Mouse (Mus musculus): Measurements from ENCODE around the gene Ccin. TPM values are rescaled to one million over a fixed set of nuclear protein-coding genes. Genes with fewer than 3 reads are reported as not detected.

Ccin gene
- 0.80 and 1.1 TPM in 2 replicates for total RNA-seq (2012; rRNA removed)

GRCm38 (mm10) chr4:43983181-43983580 lies at the start of gene Ccin:
Ccin (plus strand) TSS chr4:43983483.
- TF ChIP-seq MAFK (IDR thresholded peaks at IDR 0.05; ENCODE audit: insufficient read depth, low read depth, low read length) (no peak), ZC3H11A (IDR thresholded peaks at IDR 0.05; ENCODE audit: borderline replicate concordance, low read depth, low read length) (no peak), HCFC1 (IDR thresholded peaks at IDR 0.05; ENCODE audit: borderline replicate concordance, insufficient read depth, low read length) (no peak), ZNF384 (IDR thresholded peaks at IDR 0.05; ENCODE audit: low read depth, low read length) (no peak), CHD2 (IDR thresholded peaks at IDR 0.05; ENCODE audit: low read depth, low read length) (no peak)
- no peaks in the 10 kb centered on the region for H3K36me3 ChIP-seq (ENCODE audit: control insufficient read depth, insufficient read depth, low read length, poor library complexity, severe bottlenecking)
- peak within 1 kb of the TSS in 1 of 2 experiments; percentile 29; a peak in 1 of 4 replicates for H3K4me3 ChIP-seq (ENCODE audit: insufficient read depth in 1 of 2, low read depth in 1 of 2, low read length in 2 of 2, poor library complexity in 1 of 2, severe bottlenecking in 1 of 2)
- no peak for DNase-seq (ENCODE audit: low read depth, low spot score)
- in situ Hi-C loops (cut with MboI; ENCODE audit: low sequenced_read_pairs in 2 of 2, unreplicated experiment in 2 of 2), result loop anchor here in 1 of 2 experiments (5.0 kb wide), 1 partner anchor 56 kb away; no protein-coding TSS in a partner anchor
- no peak within 1 kb of the TSS for H3K27ac ChIP-seq (ENCODE audit: insufficient read depth, low read depth, low read length, poor library complexity, severe bottlenecking)
- no peaks in the 10 kb centered on the region for H3K9me3 ChIP-seq (ENCODE audit: control insufficient read depth, insufficient read depth, low read depth, low read length)
- peaks cover under 1 to 16% of the 10 kb centered on the region in 2 experiments; a peak in 3 of 4 replicates for H3K4me1 ChIP-seq (ENCODE audit: control insufficient read depth in 2 of 2, insufficient read depth in 2 of 2, low read length in 2 of 2, poor library complexity in 1 of 2)
- H3K9ac ChIP-seq (ENCODE audit: insufficient read depth, low read depth, low read length, poor library complexity, severe bottlenecking), result no peak within 1 kb of the TSS

GRCm38 (mm10) chr4:43936186-43936585 lies 47.1 kb upstream of the Ccin start:
- H3K4me3 ChIP-seq (ENCODE audit: insufficient read depth in 1 of 2, low read depth in 1 of 2, low read length in 2 of 2, poor library complexity in 1 of 2, severe bottlenecking in 1 of 2), result no peak overlapping the region
- H3K9me3 ChIP-seq (ENCODE audit: control insufficient read depth, insufficient read depth, low read depth, low read length), result no peaks in the 10 kb centered on the region
- no peak for TF ChIP-seq CHD2 (IDR thresholded peaks at IDR 0.05; ENCODE audit: low read depth, low read length)
- H3K27ac ChIP-seq (ENCODE audit: insufficient read depth, low read depth, low read length, poor library complexity, severe bottlenecking), result no peak overlapping the region
- no peak for DNase-seq (ENCODE audit: low read depth, low spot score)
- peaks cover 4% of the 10 kb centered on the region; the same call in 1 of the 2 replicates for H3K36me3 ChIP-seq (ENCODE audit: control insufficient read depth, insufficient read depth, low read length, poor library complexity, severe bottlenecking)
- peaks cover 0 to 10% of the 10 kb centered on the region in 2 experiments; a peak in 2 of 4 replicates for H3K4me1 ChIP-seq (ENCODE audit: control insufficient read depth in 2 of 2, insufficient read depth in 2 of 2, low read length in 2 of 2, poor library complexity in 1 of 2)
- H3K9ac ChIP-seq (ENCODE audit: insufficient read depth, low read depth, low read length, poor library complexity, severe bottlenecking), result no peak overlapping the region
- in situ Hi-C loops (cut with MboI; ENCODE audit: low sequenced_read_pairs in 2 of 2, unreplicated experiment in 2 of 2), result no loop called here

DNA sequence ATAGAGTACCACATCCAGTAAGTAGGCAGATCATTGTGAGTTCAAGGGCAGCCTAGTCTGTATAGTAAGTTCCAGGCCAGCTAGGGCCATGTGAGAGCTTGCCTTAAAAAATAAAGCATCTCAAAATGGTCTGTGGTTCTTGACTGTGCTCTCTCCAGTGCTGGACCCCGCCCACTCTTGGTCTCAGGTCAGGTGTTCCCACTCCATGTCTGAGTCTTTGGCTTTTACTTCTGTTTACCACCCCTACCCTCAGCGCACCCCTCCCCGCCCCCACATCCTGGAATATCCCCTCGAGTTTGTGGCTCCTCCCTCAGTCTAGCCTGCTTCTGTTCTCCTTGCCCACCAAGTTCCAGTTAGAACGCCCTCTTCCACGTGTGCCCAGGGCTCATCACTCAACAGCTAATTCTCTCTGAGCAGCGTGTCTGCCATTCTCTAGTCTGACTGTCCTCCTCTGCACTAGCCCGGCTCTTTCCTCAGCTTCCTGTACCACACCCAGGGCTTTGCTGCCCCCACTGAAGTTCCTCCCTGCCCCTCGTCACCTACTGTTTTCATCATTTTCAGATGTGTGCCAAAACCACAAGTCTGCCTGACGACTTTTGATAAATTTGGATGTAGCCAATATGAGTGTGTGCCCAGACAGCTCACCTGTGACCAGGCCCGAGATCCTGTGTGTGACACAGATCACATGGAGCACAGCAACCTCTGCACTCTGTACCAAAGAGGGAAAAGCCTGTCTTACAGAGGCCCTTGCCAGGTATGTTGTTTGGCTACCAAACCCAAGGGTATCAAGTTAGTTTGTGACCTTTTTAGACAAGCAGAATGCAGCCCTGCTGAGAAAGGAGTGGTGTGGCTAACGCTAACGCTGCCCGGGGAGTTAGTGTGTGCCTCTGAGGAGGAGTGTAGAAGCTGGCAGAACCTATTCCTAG lies 46.3 kb upstream of the Ccin start:
- Histone ChIP-seq H3K27ac (ENCODE audit: insufficient read depth, low read depth, low read length, poor library complexity, severe bottlenecking) (no peak overlapping the region), H3K36me3 (ENCODE audit: control insufficient read depth, insufficient read depth, low read length, poor library complexity, severe bottlenecking) (peaks cover 4% of the 10 kb centered on the region; the same call in 1 of the 2 replicates), H3K9ac (ENCODE audit: insufficient read depth, low read depth, low read length, poor library complexity, severe bottlenecking) (peak overlapping the region; percentile 13), H3K4me1 (ENCODE audit: control insufficient read depth in 2 of 2, insufficient read depth in 2 of 2, low read length in 2 of 2, poor library complexity in 1 of 2) (peaks cover 0 to 10% of the 10 kb centered on the region in 2 experiments; a peak in 2 of 4 replicates), H3K4me3 (ENCODE audit: insufficient read depth in 1 of 2, low read depth in 1 of 2, low read length in 2 of 2, poor library complexity in 1 of 2, severe bottlenecking in 1 of 2) (no peak overlapping the region), H3K9me3 (ENCODE audit: control insufficient read depth, insufficient read depth, low read depth, low read length) (no peaks in the 10 kb centered on the region)
- TF ChIP-seq ZNF384 (IDR thresholded peaks at IDR 0.05; ENCODE audit: low read depth, low read length), result no peak
- DNase-seq (ENCODE audit: low read depth, low spot score), result no peak
- in situ Hi-C loops (cut with MboI; ENCODE audit: low sequenced_read_pairs in 2 of 2, unreplicated experiment in 2 of 2), result no loop called here

GRCm38 (mm10) chr4:43941315-43941714 lies 42.0 kb upstream of the Ccin start:
- no peak for TF ChIP-seq ZC3H11A (IDR thresholded peaks at IDR 0.05; ENCODE audit: borderline replicate concordance, low read depth, low read length)
- TF ChIP-seq HCFC1 (IDR thresholded peaks at IDR 0.05; ENCODE audit: borderline replicate concordance, insufficient read depth, low read length), result no peak
- TF ChIP-seq ZNF384 (IDR thresholded peaks at IDR 0.05; ENCODE audit: low read depth, low read length), result no peak
- no peak for TF ChIP-seq CHD2 (IDR thresholded peaks at IDR 0.05; ENCODE audit: low read depth, low read length)

More at GRCm38 (mm10) chr4:43941315-43941714, 42.0 kb upstream of the Ccin start:
- H3K9ac ChIP-seq (ENCODE audit: insufficient read depth, low read depth, low read length, poor library complexity, severe bottlenecking), result no peak overlapping the region
- no peak for DNase-seq (ENCODE audit: low read depth, low spot score)
- H3K4me1 ChIP-seq (ENCODE audit: control insufficient read depth in 2 of 2, insufficient read depth in 2 of 2, low read length in 2 of 2, poor library complexity in 1 of 2), result peaks cover 0 to 10% of the 10 kb centered on the region in 2 experiments; a peak in 2 of 4 replicates
- H3K9me3 ChIP-seq (ENCODE audit: control insufficient read depth, insufficient read depth, low read depth, low read length), result no peaks in the 10 kb centered on the region
- in situ Hi-C loops (cut with MboI; ENCODE audit: low sequenced_read_pairs in 2 of 2, unreplicated experiment in 2 of 2), result no loop called here
- no peak overlapping the region for H3K4me3 ChIP-seq (ENCODE audit: insufficient read depth in 1 of 2, low read depth in 1 of 2, low read length in 2 of 2, poor library complexity in 1 of 2, severe bottlenecking in 1 of 2)
- H3K27ac ChIP-seq (ENCODE audit: insufficient read depth, low read depth, low read length, poor library complexity, severe bottlenecking), result no peak overlapping the region
- peaks cover 5% of the 10 kb centered on the region; the same call in 1 of the 2 replicates for H3K36me3 ChIP-seq (ENCODE audit: control insufficient read depth, insufficient read depth, low read length, poor library complexity, severe bottlenecking)

Measured in ES-E14 (cell line).